Mouse (Mus musculus): Measurements from ENCODE around the gene Glis3.

Gene Glis3

DNA sequence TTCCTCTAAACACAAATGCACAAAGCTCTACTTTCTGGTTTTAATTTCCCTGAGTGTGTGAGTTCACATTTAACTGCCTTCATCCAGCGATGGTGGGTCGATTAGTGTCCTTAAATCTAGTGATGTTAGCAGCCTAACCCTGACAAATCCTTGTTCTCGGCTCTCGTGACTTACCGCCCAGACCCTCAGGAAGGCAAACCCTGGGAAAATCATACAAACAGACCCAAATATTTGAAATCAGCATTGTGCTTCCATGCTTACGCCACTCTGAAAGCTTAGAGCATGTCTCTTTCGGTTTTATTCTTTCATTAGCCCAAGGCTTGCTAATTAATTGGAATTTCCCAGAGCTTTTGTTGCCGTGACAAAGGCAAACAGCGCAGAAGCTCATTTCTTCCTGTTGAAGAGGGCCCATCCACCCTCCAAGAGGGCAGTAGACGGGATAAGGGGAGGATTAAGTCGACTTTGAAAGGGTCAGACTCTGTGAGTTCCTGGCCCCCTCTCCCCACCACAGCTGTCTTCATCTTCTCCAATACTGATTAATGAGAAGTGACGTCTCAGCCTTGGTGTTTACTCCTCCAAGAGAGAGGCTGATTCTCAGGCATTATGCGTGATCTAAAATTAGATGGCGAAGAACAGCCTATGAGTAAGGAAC, 100.0 kb downstream of the Glis3 start:
- no peak for DNase-seq

DNA sequence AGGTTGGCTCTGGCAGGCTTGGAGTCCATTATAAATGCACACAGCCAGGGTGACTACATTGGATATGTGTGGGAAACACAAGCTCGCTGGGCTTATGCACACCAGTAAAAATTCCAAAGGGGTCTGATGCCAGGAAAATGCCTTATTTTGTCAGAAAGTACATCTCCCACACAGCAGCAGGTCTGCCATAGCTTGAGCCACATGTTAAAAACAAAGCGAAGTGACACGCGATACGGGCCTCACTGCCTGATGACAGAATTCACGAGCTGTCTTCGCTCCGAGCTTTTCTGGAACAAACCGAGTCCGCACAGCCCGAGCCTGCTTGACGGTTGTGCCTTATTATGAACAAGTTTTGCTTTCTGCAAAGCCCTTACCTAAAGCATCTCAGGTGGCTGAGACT, 102.9 kb downstream of the Glis3 start:
- peak; percentile 9 for DNase-seq

DNA sequence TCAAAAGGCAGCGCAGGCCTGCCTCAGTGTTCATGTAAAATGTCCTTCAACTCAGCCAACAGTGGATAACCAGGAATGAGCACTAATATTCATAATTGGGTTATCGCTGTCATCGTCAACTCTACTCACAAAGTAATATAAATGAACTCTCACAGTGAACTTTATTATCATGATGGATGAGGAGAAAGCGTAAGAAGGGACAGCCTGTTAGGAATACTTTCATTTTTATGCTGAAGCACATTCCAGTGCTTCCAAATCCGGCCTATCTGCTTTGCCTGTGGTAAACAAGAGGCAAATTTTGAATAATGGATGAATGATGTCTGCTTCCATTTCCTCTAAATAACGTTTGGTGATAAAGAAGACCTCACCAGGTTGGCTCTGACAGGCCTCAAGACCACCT, 103.3 kb downstream of the Glis3 start:
- no peak for DNase-seq

DNA sequence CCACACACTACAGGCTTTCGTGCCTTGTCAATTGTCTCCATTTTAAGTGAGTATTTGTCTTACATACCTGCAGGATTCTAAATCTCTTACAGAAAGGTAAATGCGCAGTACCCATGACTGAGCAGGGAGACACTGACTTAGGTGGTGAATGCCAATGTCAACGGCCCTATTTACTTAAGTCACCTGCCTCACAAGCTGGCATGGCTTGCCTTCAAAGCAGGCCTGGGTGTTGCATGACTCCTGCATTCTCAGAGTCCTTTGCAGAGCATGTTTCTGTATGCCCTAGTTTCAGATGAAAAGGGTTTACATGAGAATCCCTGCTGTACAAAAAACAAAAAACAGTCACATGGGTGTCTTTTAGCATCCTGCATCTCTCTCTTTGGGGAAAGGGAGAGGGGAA, 106.2 kb downstream of the Glis3 start:
- DNase-seq, result no peak

DNA sequence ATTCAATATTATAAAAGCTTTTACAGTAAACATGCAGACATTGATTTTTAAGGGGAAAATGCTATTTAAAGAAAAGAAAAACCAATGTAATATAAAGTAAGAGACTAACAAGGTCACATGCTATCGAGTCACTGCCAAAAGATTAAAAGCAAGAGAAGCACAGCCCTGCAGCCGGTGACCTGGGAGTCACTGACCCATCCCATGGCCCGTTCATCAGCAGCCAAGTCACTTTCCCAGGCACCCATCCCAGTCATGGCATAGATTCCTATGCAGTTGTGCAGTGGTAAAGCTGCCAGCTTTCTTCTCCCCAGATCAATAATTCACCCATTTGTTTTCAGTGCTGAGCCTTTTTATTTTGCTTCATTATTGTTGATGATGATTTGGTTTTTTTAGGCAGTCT, 110.0 kb downstream of the Glis3 start:
- no peak for DNase-seq

DNA sequence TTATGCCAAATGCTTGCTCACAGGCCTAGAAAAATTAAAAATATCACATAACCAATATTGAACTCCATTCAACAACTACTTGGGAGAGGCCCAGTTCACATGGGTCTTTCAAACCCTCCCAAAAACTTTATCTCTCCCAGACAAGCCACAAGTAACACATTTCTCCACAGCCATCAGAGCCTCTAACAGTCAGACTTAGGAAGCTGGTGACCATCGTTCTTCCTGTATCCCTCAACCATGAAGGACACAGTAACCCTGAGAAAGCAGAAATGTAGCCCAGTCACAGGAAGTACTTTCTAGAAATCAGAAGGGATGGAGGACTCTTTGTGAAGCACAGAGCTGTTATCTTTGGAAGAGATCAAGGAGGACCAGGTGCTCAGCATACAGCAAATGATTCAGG, 112.8 kb downstream of the Glis3 start:
- no peak for DNase-seq

DNA sequence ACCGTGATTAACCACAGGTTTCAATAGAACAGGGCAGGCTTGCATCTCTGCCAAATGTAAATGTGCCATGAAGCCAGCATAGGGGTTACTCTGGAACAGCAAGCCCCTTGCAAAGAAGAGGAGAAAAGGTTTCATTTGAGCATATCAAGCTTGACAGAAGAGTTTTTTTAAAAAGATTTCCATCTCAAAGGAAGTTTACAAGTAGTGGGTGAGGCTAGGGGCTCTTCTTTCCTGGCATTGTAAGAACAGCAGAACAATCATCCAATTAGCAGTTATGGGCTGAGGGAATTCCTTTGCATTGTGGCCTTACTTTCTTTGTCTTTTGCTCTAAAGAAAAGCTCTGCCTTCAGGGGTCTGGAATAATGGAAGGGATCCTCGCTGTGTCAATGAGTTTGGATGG, 113.3 kb downstream of the Glis3 start:
- DNase-seq, result no peak

DNA sequence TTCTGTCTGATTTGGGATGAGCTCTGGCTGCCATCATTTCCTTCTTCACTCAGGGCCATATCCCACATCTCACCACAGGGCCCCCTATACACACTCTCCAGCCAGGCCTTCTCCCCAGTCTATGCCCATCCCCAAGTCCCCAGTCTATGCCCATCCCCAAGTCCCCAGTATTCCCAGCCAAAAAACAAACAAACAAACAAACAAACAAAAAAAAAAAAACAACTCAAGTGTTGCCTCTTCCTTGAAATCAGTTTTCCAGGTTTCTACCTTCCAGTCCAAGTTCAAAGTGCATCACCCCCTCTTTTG, 118.2 kb downstream of the Glis3 start:
- no peak for DNase-seq

DNA sequence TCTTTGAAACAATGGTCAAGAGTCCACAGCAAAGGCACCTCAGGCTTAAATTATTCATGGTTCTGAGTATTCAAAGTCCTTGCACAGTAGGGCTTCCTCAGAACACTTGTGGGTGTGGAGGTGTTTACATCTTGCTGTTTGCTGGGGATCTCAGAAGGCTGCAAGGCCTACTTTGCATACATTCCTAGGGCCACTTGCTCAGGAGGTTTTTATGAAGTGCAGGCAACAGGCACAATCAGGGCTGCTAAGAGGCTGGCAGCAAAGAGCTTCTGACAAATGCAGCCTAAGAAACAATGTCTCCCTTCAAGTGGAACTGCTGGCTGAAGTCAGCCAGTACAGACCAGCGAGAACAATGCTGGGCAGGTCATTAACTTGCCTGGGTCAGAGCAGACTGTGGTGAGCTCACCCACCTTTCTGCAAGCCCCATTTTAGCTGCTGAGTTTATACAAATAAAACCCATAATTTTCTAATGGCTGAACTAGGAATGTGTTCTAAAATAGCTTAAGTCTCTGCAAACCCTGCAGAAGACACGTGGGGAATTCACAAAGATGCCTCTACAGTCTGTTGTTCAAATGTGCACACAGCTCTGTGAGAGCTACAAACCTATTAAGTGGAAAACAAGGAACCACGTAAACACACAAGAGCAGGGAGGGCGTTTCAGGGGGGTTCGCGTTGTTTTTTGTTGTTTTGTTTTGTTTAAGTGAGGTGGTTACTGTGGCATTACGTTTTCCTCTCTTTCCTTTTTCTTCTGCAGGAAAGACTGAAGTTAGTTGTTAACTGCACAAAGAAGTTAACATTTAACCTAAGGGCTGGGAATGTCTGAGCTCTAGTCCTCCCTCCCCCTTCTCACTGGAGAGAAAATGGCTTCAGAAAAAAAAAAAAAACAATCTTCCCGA, 118.8 kb downstream of the Glis3 start:
- no peak for DNase-seq

DNA sequence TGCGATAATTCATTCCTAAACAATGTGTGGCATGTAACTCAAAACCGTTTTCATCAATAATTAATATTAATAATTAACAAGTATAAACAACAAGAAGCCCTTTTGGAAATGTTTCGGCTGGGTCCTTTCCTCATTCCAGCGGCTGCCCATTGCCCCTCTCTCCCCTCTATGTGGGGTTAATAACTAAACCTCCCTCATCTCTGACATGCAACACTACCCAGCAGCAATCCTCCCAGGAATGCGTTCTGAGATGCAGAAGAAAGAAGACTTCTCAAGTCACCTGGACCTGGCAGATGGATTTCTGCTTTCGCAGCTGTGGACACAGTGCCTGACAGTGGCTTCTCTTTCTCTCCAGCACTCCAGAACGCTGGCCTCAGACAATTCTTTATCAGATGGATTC, 120.0 kb downstream of the Glis3 start:
- DNase-seq, result no peak

DNA sequence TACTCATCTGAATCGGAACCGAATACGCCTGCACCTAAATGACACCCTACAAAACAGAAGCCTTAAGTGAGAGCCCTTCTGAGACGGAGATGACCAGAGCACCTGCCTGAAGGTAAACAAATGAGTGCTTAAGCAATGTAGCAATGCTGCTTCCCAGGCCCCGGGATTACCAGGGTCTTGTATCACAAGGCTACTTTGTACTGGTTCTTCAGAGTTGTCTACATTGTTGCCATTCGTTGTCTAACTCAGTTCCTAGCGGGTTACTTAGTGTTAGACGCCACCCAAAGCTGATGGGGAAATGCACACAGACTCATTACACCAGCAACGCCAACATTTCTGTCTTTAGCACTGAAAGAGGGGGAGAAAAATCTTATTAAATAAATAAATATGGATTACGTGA, 120.5 kb downstream of the Glis3 start:
- DNase-seq, result no peak

DNA sequence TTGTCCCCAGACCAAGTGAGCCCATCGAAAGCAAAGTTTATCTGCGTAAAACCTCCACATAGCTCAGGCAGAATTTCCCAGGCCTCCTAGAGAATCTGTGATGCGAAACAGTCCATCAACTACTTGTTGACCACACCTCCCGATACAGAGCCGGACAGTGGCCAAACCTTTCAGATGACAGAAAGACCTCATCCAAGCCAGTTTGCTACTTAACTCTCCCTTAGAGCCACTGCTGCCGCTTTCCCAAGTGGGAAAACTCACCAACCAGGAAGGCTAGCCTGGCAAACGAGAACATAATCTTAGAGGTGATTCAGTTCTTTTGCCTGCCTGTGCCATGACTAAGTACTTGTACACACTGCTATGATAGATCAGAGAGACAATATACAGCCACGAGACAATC, 121.2 kb downstream of the Glis3 start:
- no peak for DNase-seq

DNA sequence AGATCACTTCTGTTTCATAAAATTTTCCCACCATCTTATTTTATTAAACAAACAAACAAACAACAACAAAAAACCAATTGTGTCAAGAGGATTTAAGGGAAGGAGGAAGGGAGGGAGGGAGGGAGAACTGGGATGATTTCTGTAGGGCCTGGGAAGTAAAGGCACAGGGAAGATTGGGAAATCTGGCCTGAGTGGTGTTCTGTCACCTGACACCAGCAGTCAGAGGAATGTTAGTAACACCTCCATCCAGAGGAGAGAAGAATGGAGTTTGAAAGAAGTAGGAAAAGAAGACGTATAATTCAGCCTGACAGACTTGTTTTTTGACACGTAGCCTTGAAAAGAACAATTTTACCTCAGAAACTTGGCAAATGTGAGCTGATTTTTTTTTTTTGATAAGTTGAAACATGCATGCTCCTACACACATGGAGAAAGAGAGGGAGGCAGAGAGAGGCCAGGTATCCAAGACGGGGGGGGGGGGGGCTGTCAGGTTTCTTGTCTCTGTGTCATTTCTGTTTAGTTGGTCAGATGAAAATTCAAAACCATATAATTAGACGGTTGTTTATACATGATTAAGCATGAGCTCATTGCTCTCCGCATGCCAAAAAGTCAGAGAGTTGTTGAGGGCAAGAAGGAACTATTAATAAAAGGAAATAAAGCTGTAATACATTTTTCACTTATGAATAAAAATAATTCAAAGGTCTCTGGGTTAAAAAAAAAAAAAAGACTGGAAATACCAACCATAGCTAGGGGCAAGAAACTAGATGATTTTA, 122.1 kb downstream of the Glis3 start:
- DNase-seq, result no peak

DNA sequence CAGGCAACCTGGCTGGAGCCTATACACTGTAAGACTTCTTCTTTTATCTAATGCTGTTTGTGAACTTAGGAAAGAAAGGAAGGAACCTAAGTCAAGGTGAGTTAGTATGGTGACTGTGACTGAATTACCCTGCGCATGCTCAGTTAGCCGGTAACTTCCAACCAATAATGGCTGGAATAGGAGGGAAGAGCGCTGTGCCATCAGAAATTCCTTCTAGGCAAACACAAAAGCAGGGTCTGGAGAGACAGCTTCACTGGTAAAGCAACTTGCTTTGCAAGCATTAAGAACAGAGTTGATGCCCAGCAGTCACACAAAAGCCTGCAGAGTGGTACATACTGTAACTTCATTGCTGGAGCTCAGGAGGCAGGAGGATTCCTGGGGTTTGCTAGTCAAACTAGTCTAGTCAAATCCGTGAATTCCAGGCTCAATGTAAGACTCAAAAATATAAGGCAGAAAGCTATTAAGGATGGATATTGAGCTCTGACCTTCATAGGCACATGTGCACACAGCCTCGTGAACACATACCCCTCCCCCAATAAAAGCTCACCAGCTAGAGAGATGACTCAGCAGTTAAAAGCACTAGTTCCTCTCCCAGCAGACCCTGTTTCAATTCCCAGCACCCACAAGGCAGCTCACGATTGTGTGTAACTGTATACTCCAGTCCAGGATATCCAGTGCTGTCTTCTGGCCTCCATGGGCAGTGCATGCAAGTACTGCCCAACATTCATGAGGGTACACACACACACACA, 124.5 kb downstream of the Glis3 start:
- no peak for DNase-seq

DNA sequence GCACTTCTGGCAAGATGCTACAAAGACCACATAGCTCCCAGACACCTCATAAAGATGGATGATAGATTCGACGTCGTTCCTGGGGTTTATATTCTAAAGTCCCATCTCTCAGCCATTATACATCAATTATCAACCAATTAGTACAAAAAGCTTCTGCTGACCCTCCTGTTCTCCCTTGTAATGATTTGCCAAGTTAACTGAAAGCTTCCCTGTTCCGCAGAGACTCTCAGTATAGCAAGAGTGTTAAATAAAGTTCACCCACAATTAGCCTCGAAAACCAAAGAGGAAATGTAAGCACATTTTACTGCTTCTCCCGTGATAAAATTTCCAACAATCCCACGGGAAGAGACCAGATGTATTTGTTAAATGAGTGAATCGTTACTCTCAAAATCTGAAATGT, 129.3 kb downstream of the Glis3 start:
- DNase-seq, result no peak

DNA sequence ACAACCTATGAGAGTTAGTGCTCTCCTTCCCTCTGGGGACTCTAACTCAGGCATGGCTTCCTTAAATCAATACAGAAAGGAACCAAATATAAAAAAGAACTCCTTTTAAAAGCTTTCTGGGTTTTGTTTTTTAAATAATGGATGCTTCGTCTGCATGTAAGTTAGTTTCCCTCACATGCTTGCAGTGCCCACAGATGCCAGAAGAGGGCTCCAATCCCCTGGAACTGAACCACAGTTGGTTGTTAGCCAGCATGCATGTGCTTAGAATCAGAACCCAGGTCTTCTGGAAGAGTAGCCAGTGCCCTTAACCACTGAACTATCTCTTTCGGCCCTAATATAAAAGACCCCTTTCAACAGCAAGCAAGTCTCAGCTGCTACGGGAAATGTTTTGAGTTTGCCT, 132.9 kb downstream of the Glis3 start:
- DNase-seq, result no peak

DNA sequence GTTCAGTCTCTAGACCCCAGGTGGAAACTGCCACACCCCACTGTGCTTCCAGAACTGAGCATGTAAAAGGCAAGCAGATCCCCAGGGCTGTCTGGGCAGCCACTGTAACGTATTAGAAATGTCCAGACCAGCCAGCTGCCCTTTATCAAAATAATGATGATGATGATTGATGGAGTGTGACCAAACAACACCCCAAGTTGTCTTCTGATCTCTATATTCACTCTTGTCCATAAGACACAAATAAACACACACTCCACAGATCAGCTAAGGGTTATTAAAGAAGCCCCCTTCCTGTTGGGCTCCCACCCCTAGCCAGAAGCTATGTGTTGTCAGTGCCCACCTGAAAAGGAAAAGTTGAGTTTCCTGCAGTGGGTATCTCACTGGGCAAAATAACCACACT, 134.4 kb downstream of the Glis3 start:
- DNase-seq, result no peak

DNA sequence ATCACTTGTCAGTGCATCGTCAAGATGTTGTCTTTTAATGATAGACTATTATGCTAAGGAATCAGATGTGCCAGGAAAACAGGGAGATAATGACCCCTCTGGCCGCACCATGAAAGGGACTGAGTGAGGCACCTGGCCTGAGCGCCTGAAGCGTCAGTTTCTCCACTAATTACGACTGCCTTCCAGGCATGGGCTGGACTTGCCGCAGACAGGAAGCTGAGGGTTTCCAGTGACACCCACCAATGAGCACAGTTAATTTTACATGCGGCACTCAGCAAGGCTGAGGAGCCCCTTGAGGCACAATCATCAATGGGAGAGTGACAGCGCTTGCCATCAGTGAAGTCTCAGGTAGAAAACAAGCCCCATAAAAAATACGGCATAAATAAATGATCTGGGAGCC, 141.1 kb downstream of the Glis3 start:
- DNase-seq, result no peak

DNA sequence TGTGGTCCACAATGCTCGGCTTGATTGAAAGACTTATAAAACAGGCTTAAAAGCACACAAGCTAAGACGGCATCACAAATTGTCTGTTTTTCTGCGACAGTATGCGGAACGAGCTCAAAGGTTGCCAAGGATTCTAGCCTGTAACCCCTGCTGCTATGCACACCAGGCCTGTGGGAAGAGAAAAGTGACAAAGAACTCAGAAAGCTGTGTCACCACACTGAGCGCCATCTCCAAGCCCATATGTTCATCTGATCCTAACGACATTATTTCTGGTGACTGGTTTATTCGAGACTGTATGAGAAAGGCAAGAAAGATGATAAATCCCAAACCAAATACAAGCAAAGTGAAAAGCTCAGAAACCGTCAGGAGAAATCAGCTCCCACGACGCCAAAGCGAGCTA, 144.9 kb downstream of the Glis3 start:
- DNase-seq, result no peak

DNA sequence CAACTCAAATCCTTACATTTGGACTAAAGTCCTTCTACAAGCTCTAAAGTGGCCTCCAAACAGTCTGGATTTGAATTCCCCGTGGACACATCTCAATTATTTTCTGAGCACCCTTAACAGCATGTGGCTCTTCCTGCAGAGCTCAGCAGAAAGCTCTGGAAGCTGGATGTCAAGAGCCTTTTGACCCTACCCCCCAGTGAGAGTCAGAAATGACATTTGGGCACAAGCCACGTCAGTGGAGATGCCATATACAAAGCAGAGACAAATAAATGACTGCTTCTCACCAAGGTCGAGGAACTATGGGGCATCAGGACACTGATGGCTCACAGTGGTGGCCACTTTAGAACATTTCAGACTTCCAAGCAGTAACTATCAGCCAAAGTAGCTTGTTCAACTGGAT, 146.3 kb downstream of the Glis3 start:
- no peak for DNase-seq

DNA sequence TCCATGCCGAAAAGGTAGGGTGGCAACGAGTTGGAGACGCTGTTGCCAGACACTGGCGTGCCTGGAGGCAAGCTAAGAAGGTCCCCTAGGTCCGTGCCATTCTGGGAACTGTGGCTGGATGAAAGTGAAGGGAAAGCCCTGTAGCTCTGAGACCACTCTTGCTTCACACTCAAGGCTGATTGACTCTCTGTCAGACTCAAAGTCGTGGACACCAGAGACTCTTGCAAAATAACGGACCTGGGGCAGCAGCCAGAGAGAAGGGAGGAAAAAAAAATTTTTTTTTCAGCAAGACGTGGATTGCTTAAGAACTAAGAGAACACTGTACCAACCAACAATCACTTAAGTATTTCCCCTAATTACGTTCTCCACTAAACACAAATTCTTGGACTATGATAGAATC, 148.1 kb downstream of the Glis3 start:
- DNase-seq, result no peak

DNA sequence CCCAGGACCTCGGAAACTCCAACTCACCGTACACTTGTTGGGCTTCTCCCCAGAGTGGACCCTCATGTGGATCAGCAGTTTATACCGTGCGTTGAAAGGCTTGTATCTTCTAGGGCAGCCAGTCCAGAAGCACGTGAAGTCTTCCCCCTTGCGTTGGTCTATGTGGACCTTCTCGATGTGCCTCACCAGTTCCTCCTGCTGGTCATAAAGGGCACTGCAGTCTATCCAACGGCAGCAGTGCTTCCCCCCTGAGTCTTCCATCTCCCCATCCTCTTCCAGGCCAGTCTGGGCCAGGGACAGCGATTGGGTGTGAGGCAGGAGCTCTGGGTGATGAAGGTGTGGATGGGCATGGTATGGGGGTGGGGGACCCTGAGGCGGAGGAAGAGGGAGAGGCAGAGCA, 149.0 kb downstream of the Glis3 start:
- DNase-seq, result no peak

DNA sequence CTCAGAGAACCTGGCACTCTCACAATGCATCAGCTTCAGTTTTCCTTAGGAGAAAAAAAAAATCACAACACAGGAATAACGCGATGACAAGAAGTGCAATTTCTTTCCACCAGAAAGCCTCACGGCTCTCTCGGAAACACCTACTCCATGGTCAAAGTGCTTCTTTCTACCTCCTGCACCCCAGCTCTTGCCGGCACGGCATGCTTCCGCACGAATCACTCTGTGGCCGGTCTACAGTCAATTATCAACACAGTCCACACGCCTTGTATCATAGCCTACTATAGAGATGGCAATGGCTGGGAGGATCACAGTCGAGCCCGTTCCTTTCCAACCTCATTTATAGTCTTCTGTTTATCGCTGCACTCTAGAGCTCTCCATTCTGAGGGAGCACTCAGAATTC, 150.9 kb downstream of the Glis3 start:
- no peak for DNase-seq
